Mouse (Mus musculus) B cell, adult 62 days (primary cell): Measurements from ENCODE around the gene Hpcal4. TPM values are rescaled to one million over a fixed set of nuclear protein-coding genes. Genes with fewer than 3 reads are reported as not detected.

ENCODE experiments used
- total RNA-seq: library from RNA; stranded (reverse); gene quantifications from 4 replicates; pipeline ENCODE4 v1.2.4, GENCODE M21; 2023

The Hpcal4 gene
- total RNA-seq: 0.22 to 0.33 TPM (median 0.26 TPM) in 3 of 4 replicates, not detected in the other

DNA sequence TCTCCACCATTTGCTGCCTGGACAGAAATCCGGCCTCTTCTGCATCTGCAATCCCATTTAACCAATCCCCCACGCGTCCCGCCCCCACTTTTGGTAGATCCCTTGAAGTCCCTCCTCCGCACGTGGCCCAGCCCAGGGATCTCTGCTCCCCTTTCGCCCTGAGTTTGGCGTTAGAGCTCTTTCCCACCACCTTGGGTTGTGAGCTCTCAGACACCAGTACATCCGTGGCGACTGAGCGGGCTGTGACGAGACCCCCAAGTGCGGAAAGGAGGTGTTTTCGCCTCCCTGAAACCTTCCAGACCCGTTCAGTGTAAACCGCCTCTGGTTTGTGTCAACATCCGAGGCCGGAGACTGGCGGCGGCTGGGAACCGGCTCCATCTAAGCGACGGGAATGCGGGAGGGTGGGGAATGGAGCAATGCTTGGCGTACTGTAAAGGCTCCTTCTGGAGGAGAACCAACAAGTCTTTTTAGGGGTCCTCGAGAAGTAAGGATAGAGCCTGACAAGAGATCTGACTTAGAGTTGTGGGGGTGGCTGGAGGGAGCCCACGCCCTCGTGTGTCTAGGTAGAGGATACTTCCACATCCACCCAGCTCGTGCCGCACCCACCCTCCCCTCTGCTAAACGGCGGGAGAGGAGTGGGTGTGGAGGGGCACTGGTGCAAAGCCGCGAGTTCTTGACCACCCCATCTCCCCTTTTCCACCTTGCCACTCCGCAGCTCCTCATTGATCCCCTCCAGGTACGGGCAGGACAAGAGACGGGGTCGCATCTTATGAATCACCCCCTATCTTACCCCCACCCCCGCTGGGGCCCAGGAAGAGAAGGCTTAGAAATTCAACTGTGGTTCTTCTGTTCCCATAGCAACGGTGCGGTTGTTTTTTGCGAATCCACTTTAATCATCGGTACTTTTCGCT is at the start of gene Hpcal4:
TSS of gene Hpcal4 (plus strand) at position 900 of the 911 bp plus-strand sequence.

GRCm38 (mm10) chr4:123139513-123140154 is 43.4 kb upstream of the Hpcal4 start, which contains the start of gene Ppie:
Gene Ppie (minus strand): TSS chr4:123139951.

DNA sequence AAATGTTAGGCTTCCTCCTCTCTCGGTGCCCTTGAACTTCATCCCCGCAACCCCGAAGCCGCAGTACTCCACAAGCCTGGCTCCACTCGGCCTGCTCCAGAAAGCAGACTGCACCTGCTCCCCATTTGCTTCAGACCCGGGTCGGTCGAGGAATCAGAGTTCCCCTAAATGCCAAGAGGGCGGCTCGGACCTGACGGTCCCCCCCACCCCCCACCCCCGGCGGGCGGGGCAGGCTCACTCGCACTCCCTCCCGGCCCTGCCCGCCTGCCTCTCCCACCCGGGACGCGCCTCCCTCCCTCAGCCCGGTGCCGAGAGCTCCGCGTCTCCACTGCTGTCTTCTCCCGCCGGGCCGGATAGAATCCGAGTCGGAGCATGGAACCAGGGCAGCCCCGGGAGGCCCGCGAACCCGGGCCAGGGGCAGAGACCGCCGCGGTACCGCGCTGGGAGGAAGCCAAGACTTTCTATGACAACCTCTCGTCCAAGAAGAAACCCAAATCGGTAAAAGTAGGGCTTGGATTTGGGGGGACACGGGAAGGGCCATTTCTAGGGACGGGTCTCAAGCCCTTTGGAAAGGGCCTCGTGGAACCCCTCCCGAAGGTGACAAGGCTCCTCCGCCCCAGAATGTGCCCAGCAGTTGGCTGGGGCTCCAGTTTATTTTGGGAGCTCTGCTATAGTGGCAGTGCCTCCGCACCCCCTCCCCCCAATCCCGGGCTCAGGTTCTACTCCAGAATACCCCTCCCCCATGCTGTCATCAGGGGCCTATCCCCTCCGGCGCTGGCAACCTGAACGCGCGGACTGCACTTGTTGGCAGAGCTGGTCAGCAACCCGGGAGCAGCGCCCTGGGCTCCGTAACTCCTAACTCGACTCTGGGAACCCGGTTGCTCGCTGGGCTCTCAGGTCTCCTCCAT is 18.4 kb downstream of the Hpcal4 start, which contains the start of gene Nt5c1a:
TSS of gene Nt5c1a (plus strand) at position 319 of the 908 bp plus-strand sequence.

DNA sequence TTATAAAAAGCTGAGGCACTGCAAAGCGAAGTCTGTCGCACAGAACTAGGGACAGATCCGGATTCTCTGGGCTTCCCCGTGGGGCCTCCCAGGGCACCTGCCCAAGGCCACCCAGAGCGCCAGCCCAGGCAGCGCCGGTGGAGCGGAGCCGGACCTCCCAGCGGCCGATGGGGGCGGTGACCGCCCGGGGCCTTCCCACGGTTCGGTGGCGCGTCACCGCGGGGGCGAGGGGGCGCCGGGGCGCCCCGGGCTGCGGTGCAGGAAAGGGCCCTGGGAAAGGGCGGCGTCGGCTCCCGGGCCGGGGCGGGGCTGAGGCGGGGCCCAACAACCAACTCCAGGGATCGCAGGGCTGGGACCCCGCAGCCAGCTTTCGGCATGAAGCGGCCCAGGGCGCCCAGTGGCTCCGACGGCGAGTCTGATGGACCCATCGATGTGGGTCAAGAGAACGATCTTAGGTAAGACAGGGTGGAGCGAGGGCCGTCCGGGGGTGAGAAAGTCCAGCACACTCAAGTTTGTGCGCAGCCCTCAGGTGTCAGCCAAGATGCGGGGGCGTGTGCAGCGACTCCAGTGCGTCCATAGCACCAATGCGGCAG is 50.6 kb downstream of the Hpcal4 start, which contains the start of gene Heyl:
TSS of gene Heyl (plus strand) at position 65 of the 593 bp plus-strand sequence.

Other genes starting within 250 kb of the Hpcal4 start
- gene Mfsd2a, start 222.0 kb upstream of the Hpcal4 start, total RNA-seq: 0.51 to 1.6 TPM (median 0.88 TPM) in 4 replicates
- 1.0 to 2.2 TPM (median 1.3 TPM) in 4 replicates for gene Mycl, start 187.6 kb upstream of the Hpcal4 start, total RNA-seq
- 20.5 to 22.7 TPM (median 22.0 TPM) in 4 replicates for gene Trit1, start 166.6 kb upstream of the Hpcal4 start, total RNA-seq
- not detected in 4 replicates for gene Bmp8b, start 78.1 kb upstream of the Hpcal4 start, total RNA-seq
- not detected in 4 replicates for gene Oxct2b, start 67.0 kb upstream of the Hpcal4 start, total RNA-seq
- gene Ppie, start 43.3 kb upstream of the Hpcal4 start, total RNA-seq: 46.1 to 65.5 TPM (median 56.1 TPM) in 4 replicates
- gene Nt5c1a, start 18.3 kb downstream of the Hpcal4 start, total RNA-seq: not detected in 4 replicates
- gene Heyl, start 50.3 kb downstream of the Hpcal4 start, total RNA-seq: 0.19 to 1.3 TPM (median 1.00 TPM) in 4 replicates
- gene Pabpc4, start 79.1 kb downstream of the Hpcal4 start, total RNA-seq: 113 to 131 TPM (median 125 TPM) in 4 replicates
- gene Oxct2a, start 140.4 kb downstream of the Hpcal4 start, total RNA-seq: 0.67 TPM in 1 of 4 replicates, not detected in the others
- gene Bmp8a, start 160.0 kb downstream of the Hpcal4 start, total RNA-seq: 0.30 to 0.61 TPM in 2 of 4 replicates, not detected in the others